ENCODE assay signal across 35 mouse cellular contexts in the genomic region with DNA sequence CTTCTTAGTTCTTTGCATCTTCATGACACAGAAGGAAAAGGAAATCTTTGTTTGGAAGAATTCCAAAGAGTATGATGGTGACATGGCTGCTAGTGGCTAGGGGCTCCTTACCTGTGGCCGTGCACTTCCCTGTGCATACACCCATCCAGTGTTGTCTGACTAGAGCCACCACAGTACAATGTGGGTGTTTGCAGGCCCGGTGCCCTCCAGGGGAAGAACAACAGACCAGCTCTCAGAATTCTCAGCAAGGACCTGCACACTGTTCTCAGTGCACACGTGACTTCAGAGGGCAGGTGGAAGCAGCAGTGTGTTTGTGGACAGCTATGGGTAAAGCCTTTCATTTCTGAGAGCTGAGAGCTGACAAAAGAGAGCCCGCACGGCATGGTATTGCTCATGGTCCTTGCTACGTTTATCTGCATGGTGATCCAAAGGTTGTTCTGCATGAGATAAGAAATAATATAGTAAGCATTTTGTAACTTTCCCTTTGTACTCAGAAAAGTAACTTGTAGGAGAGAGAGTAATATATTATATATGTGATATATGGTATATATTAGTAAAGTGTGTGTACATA. TPM values are rescaled to one million over a fixed set of nuclear protein-coding genes. Genes with fewer than 3 reads are reported as not detected.
"Had no signal": no experiment of that assay in that cellular context is flagged by ENCODE, and none has a peak within 500 bp of the region (broad histone marks: within the 10 kb centered on the region; RNA-seq: fewer than 3 reads in every experiment).

No protein-coding gene starts in this region.

- H3K36me3 ChIP-seq: heart, embryonic 10.5 days; heart, embryonic 12.5 days; hindbrain, embryonic 13.5 days; hindbrain, embryonic 15.5 days; limb, embryonic 10.5 days; limb, embryonic 12.5 days; liver, embryonic 13.5 days; liver, embryonic 15.5 days had no signal

- H3K4me3 ChIP-seq: gastrocnemius, adult 2 months; heart, embryonic 10.5 days; heart, embryonic 12.5 days; hindbrain, embryonic 13.5 days; hindbrain, embryonic 15.5 days; layer of hippocampus, adult 2 months; limb, embryonic 10.5 days; limb, embryonic 12.5 days; liver, embryonic 13.5 days; liver, embryonic 15.5 days had no signal

- H3K9ac ChIP-seq: heart, embryonic 12.5 days; hindbrain, embryonic 13.5 days; hindbrain, embryonic 15.5 days; limb, embryonic 12.5 days; liver, embryonic 13.5 days; liver, embryonic 15.5 days had no signal

- ATAC-seq: hindbrain, postnatal 0 days had no signal

- H3K27me3 ChIP-seq: heart, embryonic 12.5 days; hindbrain, embryonic 13.5 days; hindbrain, embryonic 15.5 days; limb, embryonic 12.5 days; liver, embryonic 13.5 days had no signal

- H3K27ac ChIP-seq: gastrocnemius, adult 2 months; heart, embryonic 10.5 days; hindbrain, embryonic 13.5 days; hindbrain, embryonic 15.5 days; hindbrain, postnatal 0 days; layer of hippocampus, adult 2 months; limb, embryonic 10.5 days; limb, embryonic 12.5 days; liver, embryonic 13.5 days; liver, embryonic 15.5 days had no signal

- H3K4me2 ChIP-seq: heart, embryonic 12.5 days; hindbrain, embryonic 13.5 days; hindbrain, embryonic 15.5 days; limb, embryonic 12.5 days; liver, embryonic 11.5 days; liver, embryonic 13.5 days; liver, embryonic 15.5 days had no signal

- H3K9me3 ChIP-seq: heart, embryonic 10.5 days; heart, embryonic 12.5 days; hindbrain, embryonic 13.5 days; hindbrain, embryonic 15.5 days; limb, embryonic 10.5 days; limb, embryonic 12.5 days; liver, embryonic 13.5 days; liver, embryonic 15.5 days had no signal

- H3K4me1 ChIP-seq: hindbrain, embryonic 13.5 days; hindbrain, embryonic 15.5 days; limb, embryonic 10.5 days; liver, embryonic 13.5 days; liver, embryonic 15.5 days had no signal

- DNase-seq: gastrocnemius, adult 2 months; gastrocnemius, postnatal 10 days; gastrocnemius, postnatal 25 days; heart, postnatal 10 days; kidney, adult 18-20 months; kidney, adult 8-10 months; kidney, postnatal 10 days; kidney, postnatal 25 days; kidney, postnatal 4 days; layer of hippocampus, postnatal 36 days; liver; liver, embryonic 13.5 days had no signal

RNA-seq across cellular contexts. Expression of a gene that starts 11.0 kb away (rescaled TPM):
- total RNA-seq: gastrocnemius, adult 2 months; gastrocnemius, postnatal 10 days; gastrocnemius, postnatal 25 days; heart, adult 18-20 months; heart, adult 8-10 months; heart, postnatal 10 days; heart, postnatal 25 days; hematopoietic stem cell, adult 5-6 weeks; layer of hippocampus, postnatal 36 days; left cerebral cortex, adult 18-20 months; left cerebral cortex, postnatal 10 days; left cerebral cortex, postnatal 36 days had no signal
- polyA plus RNA-seq: frontal cortex, adult 2 months; heart, embryonic 10.5 days; heart, embryonic 12.5 days; heart, embryonic 14.5 days; heart, embryonic 16.5 days; hindbrain, embryonic 13.5 days; hindbrain, embryonic 15.5 days; hindbrain, postnatal 0 days; intestine, embryonic 14.5 days; kidney, embryonic 14.5 days; kidney, embryonic 16.5 days; limb, embryonic 10.5 days; limb, embryonic 12.5 days; liver, embryonic 11.5 days; liver, embryonic 13.5 days; liver, embryonic 15.5 days had no signal
